Mouse (Mus musculus) hindbrain, embryonic 12.5 days (tissue): ENCODE measurements around the gene Apobr. TPM values are rescaled to one million over a fixed set of nuclear protein-coding genes. Genes with fewer than 3 reads are reported as not detected.

Experiments
- ATAC-seq: fragments of 200-750 bp; cut with Nextera tagmentation; 2 replicates; pipeline ENCODE4 v1.8.0; 2017; ENCODE audit warnings: moderate TSS enrichment; ENCODE audit not compliant: low FRiP score
- H3K27ac ChIP-seq: fragments of 300-500 bp; sonication (generic); 2 replicates; pipeline ENCODE4 v1.5.1; 2016; ENCODE audit warnings: mild to moderate bottlenecking
- H3K27me3 ChIP-seq: fragments of 300-500 bp; sonication (generic); 2 replicates; pipeline ENCODE4 v1.6.1; 2016; ENCODE audit warnings: mild to moderate bottlenecking
- H3K36me3 ChIP-seq: fragments of 300-500 bp; sonication (generic); 2 replicates; pipeline ENCODE4 v1.6.1; 2016; ENCODE audit warnings: mild to moderate bottlenecking
- H3K4me1 ChIP-seq: fragments of 300-500 bp; sonication (generic); 2 replicates; pipeline ENCODE4 v1.6.1; 2016
- H3K4me2 ChIP-seq: fragments of 300-500 bp; sonication (generic); replicated peaks from 2 replicates; pipeline ENCODE4 v1.6.1; 2016; ENCODE audit warnings: mild to moderate bottlenecking
- H3K4me3 ChIP-seq: fragments of 300-500 bp; sonication (generic); 2 replicates; pipeline ENCODE4 v1.5.1; 2016; ENCODE audit warnings: mild to moderate bottlenecking
- H3K9ac ChIP-seq: fragments of 300-500 bp; sonication (generic); 2 replicates; pipeline ENCODE4 v1.6.1; 2016; ENCODE audit warnings: mild to moderate bottlenecking, moderate library complexity
- H3K9me3 ChIP-seq: fragments of 300-500 bp; sonication (generic); replicated peaks from 2 replicates; pipeline ENCODE4 v1.6.1; 2016; ENCODE audit warnings: mild to moderate bottlenecking
- WGBS: fragments of 180-500 bp; shearing (Covaris S2); methylation state at CpG from one replicate; pipeline ENCODE4 v1.1.7; 2016; 5-methylcytosine and 5-hydroxymethylcytosine counted together
- polyA plus RNA-seq: library from polyadenylated mRNA; unstranded; fragments of >200 nt; fragmentation: Nextera tagmentation; extraction: Ambion mirVana; gene quantifications from 2 replicates; pipeline ENCODE4 v1.2.1, GENCODE M21; 2016

The Apobr gene
- polyA plus RNA-seq, 1 experiment from 2014 or later, result 0.43 TPM

GRCm38 (mm10) chr7:126606611-126607010, 21.9 kb downstream of the Apobr start:
- H3K27ac ChIP-seq, result no peak overlapping the region
- H3K4me2 ChIP-seq, result no peak overlapping the region
- no peaks in the 10 kb centered on the region for H3K27me3 ChIP-seq
- H3K4me1 ChIP-seq, result no peaks in the 10 kb centered on the region
- no peak overlapping the region for H3K4me3 ChIP-seq
- no peaks in the 10 kb centered on the region for H3K9me3 ChIP-seq
- H3K36me3 ChIP-seq, result no peaks in the 10 kb centered on the region
- H3K9ac ChIP-seq, result no peak overlapping the region
- no peak for ATAC-seq
- WGBS, result 93% methylated on average over 5 of the region's 5 CpGs

- Histone ChIP-seq H3K36me3 (no peaks in the 10 kb centered on the region), H3K4me2 (no peak overlapping the region)
- ATAC-seq, result no peak
Measured at GRCm38 (mm10) chr7:126607064-126607463, 22.3 kb downstream of the Apobr start.

GRCm38 (mm10) chr7:126607796-126608195, 23.1 kb downstream of the Apobr start:
- no peak for ATAC-seq

More at GRCm38 (mm10) chr7:126607064-126607463, 22.3 kb downstream of the Apobr start:
- Histone ChIP-seq H3K9me3 (no peaks in the 10 kb centered on the region), H3K27ac (no peak overlapping the region), H3K4me3 (no peak overlapping the region), H3K27me3 (no peaks in the 10 kb centered on the region), H3K9ac (no peak overlapping the region), H3K4me1 (no peaks in the 10 kb centered on the region)
- 79% methylated on average over 3 of the region's 3 CpGs for WGBS

GRCm38 (mm10) chr7:126612736-126613135, 28.0 kb downstream of the Apobr start:
- Histone ChIP-seq H3K36me3 (no peaks in the 10 kb centered on the region), H3K4me2 (no peak overlapping the region), H3K9me3 (no peaks in the 10 kb centered on the region), H3K27ac (no peak overlapping the region), H3K4me3 (no peak overlapping the region), H3K9ac (no peak overlapping the region), H3K27me3 (no peaks in the 10 kb centered on the region), H3K4me1 (no peaks in the 10 kb centered on the region)
- no peak for ATAC-seq
- WGBS, result 80% methylated on average over 3 of the region's 3 CpGs

More at GRCm38 (mm10) chr7:126607796-126608195, 23.1 kb downstream of the Apobr start:
- Histone ChIP-seq H3K9me3 (no peaks in the 10 kb centered on the region), H3K27me3 (no peaks in the 10 kb centered on the region), H3K9ac (no peak overlapping the region), H3K4me1 (no peaks in the 10 kb centered on the region), H3K36me3 (no peaks in the 10 kb centered on the region), H3K4me3 (no peak overlapping the region), H3K4me2 (no peak overlapping the region), H3K27ac (no peak overlapping the region)
- 88% methylated on average over 5 of the region's 5 CpGs for whole genome bisulfite sequencing

- Histone ChIP-seq H3K4me3 (no peak overlapping the region), H3K27ac (no peak overlapping the region), H3K4me1 (no peaks in the 10 kb centered on the region), H3K9ac (no peak overlapping the region), H3K9me3 (no peaks in the 10 kb centered on the region), H3K36me3 (no peaks in the 10 kb centered on the region), H3K27me3 (no peaks in the 10 kb centered on the region), H3K4me2 (no peak overlapping the region)
- ATAC-seq, result no peak
- WGBS, result 77% methylated on average over 3 of the region's 3 CpGs
Measured at GRCm38 (mm10) chr7:126616707-126617106, 32.0 kb downstream of the Apobr start.

- Histone ChIP-seq H3K27me3 (no peaks in the 10 kb centered on the region), H3K9ac (no peak overlapping the region), H3K9me3 (no peaks in the 10 kb centered on the region), H3K4me1 (0 out of 2 replicates have a peak, but pooled peaks cover 4% of the 10 kb centered on the region), H3K4me2 (no peak overlapping the region), H3K4me3 (no peak overlapping the region), H3K27ac (no peak overlapping the region), H3K36me3 (no peaks in the 10 kb centered on the region)
- 86% methylated on average over 10 of the region's 10 CpGs for WGBS
- ATAC-seq, result no peak
Measured at GRCm38 (mm10) chr7:126619559-126620275, 35.0 kb downstream of the Apobr start.

GRCm38 (mm10) chr7:126621452-126622359, 37.0 kb downstream of the Apobr start:
- no peak overlapping the region for H3K4me2 ChIP-seq
- 0 out of 2 replicates have a peak, but pooled peaks cover 4% of the 10 kb centered on the region for H3K4me1 ChIP-seq
- no peaks in the 10 kb centered on the region for H3K36me3 ChIP-seq
- no peak overlapping the region for H3K4me3 ChIP-seq
- H3K9ac ChIP-seq, result no peak overlapping the region
- no peak for ATAC-seq
- H3K27me3 ChIP-seq, result no peaks in the 10 kb centered on the region
- no peaks in the 10 kb centered on the region for H3K9me3 ChIP-seq
- WGBS, result 84% methylated on average over 9 of the region's 9 CpGs
- H3K27ac ChIP-seq, result no peak overlapping the region

- Histone ChIP-seq H3K9me3 (no peaks in the 10 kb centered on the region), H3K4me2 (no peak overlapping the region), H3K4me3 (no peak overlapping the region), H3K4me1 (0 out of 2 replicates have a peak, but pooled peaks cover 4% of the 10 kb centered on the region), H3K27ac (no peak overlapping the region), H3K36me3 (no peaks in the 10 kb centered on the region), H3K9ac (no peak overlapping the region), H3K27me3 (no peaks in the 10 kb centered on the region)
- 86% methylated on average over 1 of the region's 1 CpGs for WGBS
- ATAC-seq, result no peak
Measured at GRCm38 (mm10) chr7:126623381-126623780, 38.6 kb downstream of the Apobr start.

- H3K4me3 ChIP-seq, result no peak overlapping the region
- ATAC-seq, result no peak
- H3K27ac ChIP-seq, result no peak overlapping the region
- 0 out of 2 replicates have a peak, but pooled peaks cover 4% of the 10 kb centered on the region for H3K4me1 ChIP-seq
- no peak overlapping the region for H3K4me2 ChIP-seq
- WGBS, result 70% methylated on average over 16 of the region's 16 CpGs
- no peak overlapping the region for H3K9ac ChIP-seq
- no peaks in the 10 kb centered on the region for H3K9me3 ChIP-seq
- H3K36me3 ChIP-seq, result no peaks in the 10 kb centered on the region
- H3K27me3 ChIP-seq, result no peaks in the 10 kb centered on the region
Measured at GRCm38 (mm10) chr7:126624774-126625173, 40.0 kb downstream of the Apobr start.

GRCm38 (mm10) chr7:126625369-126625768, 40.6 kb downstream of the Apobr start:
- H3K4me1 ChIP-seq, result 0 out of 2 replicates have a peak, but pooled peaks cover 4% of the 10 kb centered on the region
- H3K9ac ChIP-seq, result no peak overlapping the region
- H3K27me3 ChIP-seq, result no peaks in the 10 kb centered on the region
- 62% methylated on average over 6 of the region's 6 CpGs for WGBS
- no peak for ATAC-seq
- no peak overlapping the region for H3K27ac ChIP-seq
- H3K36me3 ChIP-seq, result no peaks in the 10 kb centered on the region
- H3K9me3 ChIP-seq, result no peaks in the 10 kb centered on the region
- H3K4me3 ChIP-seq, result no peak overlapping the region
- H3K4me2 ChIP-seq, result no peak overlapping the region

GRCm38 (mm10) chr7:126625807-126626600, 41.3 kb downstream of the Apobr start:
- Histone ChIP-seq H3K4me1 (0 out of 2 replicates have a peak, but pooled peaks cover 4% of the 10 kb centered on the region), H3K9me3 (no peaks in the 10 kb centered on the region), H3K4me2 (no peak overlapping the region), H3K27me3 (no peaks in the 10 kb centered on the region), H3K36me3 (no peaks in the 10 kb centered on the region), H3K27ac (no peak overlapping the region), H3K9ac (no peak overlapping the region), H3K4me3 (no peak overlapping the region)
- WGBS, result 86% methylated on average over 3 of the region's 3 CpGs
- no peak for ATAC-seq

- Histone ChIP-seq H3K4me1 (0 out of 2 replicates have a peak, but pooled peaks cover under 1% of the 10 kb centered on the region), H3K9ac (no peak overlapping the region), H3K4me3 (no peak overlapping the region), H3K9me3 (no peaks in the 10 kb centered on the region), H3K36me3 (no peaks in the 10 kb centered on the region), H3K27ac (no peak overlapping the region), H3K4me2 (no peak overlapping the region), H3K27me3 (no peaks in the 10 kb centered on the region)
- no peak for ATAC-seq
- WGBS, result 66% methylated on average over 6 of the region's 6 CpGs
Measured at GRCm38 (mm10) chr7:126628111-126628510, 43.4 kb downstream of the Apobr start.
